Mouse (Mus musculus): Measurements from ENCODE around the gene D5Ertd579e. TPM values are rescaled to one million over a fixed set of nuclear protein-coding genes. Genes with fewer than 3 reads are reported as not detected.

The D5Ertd579e gene
- polyA plus RNA-seq, 1 experiment from 2014 or later = 39.4 TPM

- H3K27me3 ChIP-seq = no peaks in the 10 kb centered on the region
- H3K36me3 ChIP-seq = no peaks in the 10 kb centered on the region
- ATAC-seq = no peak
- no peaks in the 10 kb centered on the region for H3K9me3 ChIP-seq
- peaks cover 10% of the 10 kb centered on the region; the same call in 1 of the 2 replicates for H3K4me1 ChIP-seq (replicated peaks)
- H3K9ac ChIP-seq (replicated peaks) = no peak overlapping the region
- no peak overlapping the region for H3K4me3 ChIP-seq (replicated peaks)
- WGBS = 78% methylated on average over 5 of the region's 5 CpGs
- H3K4me2 ChIP-seq (replicated peaks) = no peak overlapping the region
- no peak overlapping the region for H3K27ac ChIP-seq
Observed at GRCm38 (mm10) chr5:36559106-36559505, 136.7 kb downstream of the D5Ertd579e start.

GRCm38 (mm10) chr5:36558526-36558925 is 137.3 kb downstream of the D5Ertd579e start:
- Histone ChIP-seq H3K36me3 (no peaks in the 10 kb centered on the region), H3K9ac (replicated peaks) (no peak overlapping the region), H3K4me3 (replicated peaks) (no peak overlapping the region), H3K4me2 (replicated peaks) (no peak overlapping the region), H3K9me3 (no peaks in the 10 kb centered on the region), H3K4me1 (replicated peaks) (peaks cover 10% of the 10 kb centered on the region; the same call in 1 of the 2 replicates), H3K27ac (no peak overlapping the region), H3K27me3 (no peaks in the 10 kb centered on the region)
- no peak for ATAC-seq
- WGBS = 91% methylated on average over 2 of the region's 2 CpGs

- Histone ChIP-seq H3K27ac (no peak overlapping the region), H3K4me2 (replicated peaks) (no peak overlapping the region), H3K4me3 (replicated peaks) (no peak overlapping the region), H3K27me3 (no peaks in the 10 kb centered on the region), H3K4me1 (replicated peaks) (peaks cover 10% of the 10 kb centered on the region; the same call in 1 of the 2 replicates), H3K36me3 (no peaks in the 10 kb centered on the region), H3K9me3 (no peaks in the 10 kb centered on the region), H3K9ac (replicated peaks) (no peak overlapping the region)
- no peak for ATAC-seq
- 45% methylated on average over 7 of the region's 7 CpGs for WGBS
Observed at GRCm38 (mm10) chr5:36557584-36558308, 138.1 kb downstream of the D5Ertd579e start.

- no peak for ATAC-seq
- H3K27ac ChIP-seq = no peak overlapping the region
- no peak overlapping the region for H3K9ac ChIP-seq (replicated peaks)
- H3K4me3 ChIP-seq (replicated peaks) = no peak overlapping the region
- WGBS = 64% methylated on average over 3 of the region's 3 CpGs
- H3K27me3 ChIP-seq = no peaks in the 10 kb centered on the region
- no peak overlapping the region for H3K4me2 ChIP-seq (replicated peaks)
- no peaks in the 10 kb centered on the region for H3K9me3 ChIP-seq
- peaks cover 10% of the 10 kb centered on the region; the same call in 1 of the 2 replicates for H3K4me1 ChIP-seq (replicated peaks)
- no peaks in the 10 kb centered on the region for H3K36me3 ChIP-seq
Observed at GRCm38 (mm10) chr5:36556906-36557305, 138.9 kb downstream of the D5Ertd579e start.

GRCm38 (mm10) chr5:36556289-36556688 is 139.5 kb downstream of the D5Ertd579e start:
- ATAC-seq = no peak
- no peak overlapping the region for H3K4me3 ChIP-seq (replicated peaks)
- no peak overlapping the region for H3K4me2 ChIP-seq (replicated peaks)
- H3K9me3 ChIP-seq = no peaks in the 10 kb centered on the region
- 64% methylated on average over 4 of the region's 4 CpGs for WGBS
- H3K27me3 ChIP-seq = no peaks in the 10 kb centered on the region
- H3K36me3 ChIP-seq = no peaks in the 10 kb centered on the region
- no peak overlapping the region for H3K9ac ChIP-seq (replicated peaks)
- no peak overlapping the region for H3K27ac ChIP-seq
- peaks cover 10% of the 10 kb centered on the region; the same call in 1 of the 2 replicates for H3K4me1 ChIP-seq (replicated peaks)

- H3K9ac ChIP-seq (replicated peaks) = no peak overlapping the region
- H3K9me3 ChIP-seq = no peaks in the 10 kb centered on the region
- no peak overlapping the region for H3K4me2 ChIP-seq (replicated peaks)
- no peak overlapping the region for H3K4me3 ChIP-seq (replicated peaks)
- H3K4me1 ChIP-seq (replicated peaks) = peaks cover 10% of the 10 kb centered on the region; the same call in 1 of the 2 replicates
- ATAC-seq = no peak
- H3K36me3 ChIP-seq = no peaks in the 10 kb centered on the region
- H3K27ac ChIP-seq = no peak overlapping the region
- no peaks in the 10 kb centered on the region for H3K27me3 ChIP-seq
- 79% methylated on average over 5 of the region's 5 CpGs for WGBS
Observed at GRCm38 (mm10) chr5:36554496-36554895, 141.3 kb downstream of the D5Ertd579e start.

- Histone ChIP-seq H3K36me3 (no peaks in the 10 kb centered on the region), H3K4me1 (replicated peaks) (peaks cover 14% of the 10 kb centered on the region; the same call in 1 of the 2 replicates), H3K4me2 (replicated peaks) (no peak overlapping the region), H3K27me3 (no peaks in the 10 kb centered on the region), H3K9me3 (no peaks in the 10 kb centered on the region), H3K4me3 (replicated peaks) (no peak overlapping the region), H3K9ac (replicated peaks) (no peak overlapping the region), H3K27ac (no peak overlapping the region)
- ATAC-seq = no peak
- 91% methylated on average over 4 of the region's 4 CpGs for WGBS
Observed at GRCm38 (mm10) chr5:36553886-36554285, 141.9 kb downstream of the D5Ertd579e start.

- Histone ChIP-seq H3K9me3 (no peaks in the 10 kb centered on the region), H3K27ac (no peak overlapping the region), H3K4me2 (replicated peaks) (no peak overlapping the region), H3K9ac (replicated peaks) (no peak overlapping the region), H3K4me1 (replicated peaks) (peaks cover 14% of the 10 kb centered on the region; the same call in 1 of the 2 replicates), H3K4me3 (replicated peaks) (no peak overlapping the region), H3K36me3 (no peaks in the 10 kb centered on the region), H3K27me3 (no peaks in the 10 kb centered on the region)
- WGBS = 85% methylated on average over 2 of the region's 2 CpGs
- ATAC-seq = no peak
Observed at GRCm38 (mm10) chr5:36553056-36553606, 142.7 kb downstream of the D5Ertd579e start.

GRCm38 (mm10) chr5:36552391-36552790 is 143.4 kb downstream of the D5Ertd579e start:
- H3K27me3 ChIP-seq = no peaks in the 10 kb centered on the region
- no peak for ATAC-seq
- H3K9me3 ChIP-seq = no peaks in the 10 kb centered on the region
- H3K9ac ChIP-seq (replicated peaks) = no peak overlapping the region
- no peaks in the 10 kb centered on the region for H3K36me3 ChIP-seq
- H3K4me3 ChIP-seq (replicated peaks) = no peak overlapping the region
- H3K4me1 ChIP-seq (replicated peaks) = peaks cover 7% of the 10 kb centered on the region; the same call in 1 of the 2 replicates
- 97% methylated on average over 4 of the region's 4 CpGs for WGBS
- no peak overlapping the region for H3K4me2 ChIP-seq (replicated peaks)
- H3K27ac ChIP-seq = no peak overlapping the region

Other genes with a start within 250 kb of the D5Ertd579e start
- gene Grpel1, start 231.0 kb downstream of the D5Ertd579e start, polyA plus RNA-seq (2015; fragmentation: Nextera tagmentation; extraction: Ambion mirVana) = 45.3 and 47.3 TPM in 2 replicates
- 2.9 and 3.0 TPM in 2 replicates for gene Tada2b, start 211.7 kb downstream of the D5Ertd579e start, polyA plus RNA-seq (2015; fragmentation: Nextera tagmentation; extraction: Ambion mirVana)
- gene Ccdc96, start 211.4 kb downstream of the D5Ertd579e start, polyA plus RNA-seq (2015; fragmentation: Nextera tagmentation; extraction: Ambion mirVana) = 4.5 and 5.2 TPM in 2 replicates
- 59.7 and 60.0 TPM in 2 replicates for gene Tbc1d14, start 102.7 kb downstream of the D5Ertd579e start, polyA plus RNA-seq (2015; fragmentation: Nextera tagmentation; extraction: Ambion mirVana)
- 23.7 and 27.6 TPM in 2 replicates for gene Bloc1s4, start 52.6 kb upstream of the D5Ertd579e start, polyA plus RNA-seq (2015; fragmentation: Nextera tagmentation; extraction: Ambion mirVana)
- gene Mrfap1, start 100.7 kb upstream of the D5Ertd579e start, polyA plus RNA-seq (2015; fragmentation: Nextera tagmentation; extraction: Ambion mirVana) = 296 and 302 TPM in 2 replicates
- 8.2 and 10.2 TPM in 2 replicates for gene Man2b2, start 134.6 kb upstream of the D5Ertd579e start, polyA plus RNA-seq (2015; fragmentation: Nextera tagmentation; extraction: Ambion mirVana)
- 11.3 and 12.2 TPM in 2 replicates for gene Ppp2r2c, start 172.5 kb upstream of the D5Ertd579e start, polyA plus RNA-seq (2015; fragmentation: Nextera tagmentation; extraction: Ambion mirVana)

Measured in midbrain, embryonic 13.5 days (tissue).